Comparison of ENCODE assay signal across 26 mouse cellular contexts in the genomic region with DNA sequence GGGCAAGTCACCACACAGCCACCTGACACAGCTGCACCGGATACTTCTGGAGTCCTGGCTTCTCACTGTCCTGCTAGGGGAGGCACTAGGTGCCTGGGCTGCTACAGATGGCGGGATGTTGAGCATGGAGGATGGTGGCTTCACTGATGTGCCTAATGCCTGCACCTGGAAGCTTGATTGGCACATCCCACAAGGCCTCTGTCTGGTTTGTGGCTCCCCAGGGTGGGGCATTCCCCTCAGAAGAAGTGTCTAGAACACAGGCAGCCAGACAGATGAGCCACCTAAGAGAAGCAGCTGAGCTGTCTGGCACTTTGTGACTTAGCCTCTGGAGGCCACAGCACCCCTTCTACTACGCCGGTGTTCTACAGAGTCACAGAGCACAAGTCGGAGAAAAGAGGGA. TPM values are rescaled to one million over a fixed set of nuclear protein-coding genes. Genes with fewer than 3 reads are reported as not detected.
DNase-seq lines count a peak whose midpoint lies in the region; ATAC-seq lines count a peak whose summit lies in the region.
"Had no signal": no experiment of that assay in that cellular context is flagged by ENCODE, and none has a peak within 500 bp of the region (broad histone marks: within the 10 kb centered on the region; RNA-seq: fewer than 3 reads in every experiment).

No protein-coding gene starts in this region.

- ATAC-seq in CD4-positive, CD25-positive, alpha-beta regulatory T cell, adult 4 months: peak; percentile 33
- no peak for ATAC-seq in monocyte, adult 5-6 weeks (replicated peaks; ENCODE audit: insufficient number of reproducible peaks, low FRiP score, low TSS enrichment, poor library complexity, severe bottlenecking)
- ATAC-seq: forebrain, embryonic 15.5 days; intestine, embryonic 15.5 days; lung, postnatal 0 days had no signal

- DNase-seq in CD4-positive helper T cell, adult 2 months (ENCODE audit: low read depth, low spot score): peak; percentile 78
- peak; percentile 68 for DNase-seq in naive thymus-derived CD4-positive, alpha-beta T cell, adult 2 months (ENCODE audit: low read depth)
- DNase-seq in thymus, postnatal 14 days: peak; percentile 75
- no peak for DNase-seq in gastrocnemius, postnatal 10 days
- DNase-seq in embryo, embryonic 11 days: no peak
- DNase-seq: adrenal gland, postnatal 36 days; B cell, adult 2 months; cerebellum, postnatal 14 days; kidney, postnatal 25 days; right cerebral cortex, postnatal 25 days had no signal

RNA-seq across cellular contexts. Expression of gene Cd2, which starts 9.5 kb away (rescaled TPM):
- 1,000 to 10,000 TPM; 1,558 to 1,756 TPM for polyA plus RNA-seq in CD4-positive, CD25-positive, alpha-beta regulatory T cell, adult 4 months (2017; shearing (Covaris generic))
- 271 to 498 TPM (median 274 TPM) in 3 replicates for total RNA-seq in monocyte, adult 5-6 weeks (2017)
- under 1 TPM in 1 of 2 experiments, not detected in 1; 0.23 TPM for total RNA-seq in gastrocnemius, postnatal 10 days (2021)
- total RNA-seq: gastrocnemius, adult 8-10 months; granulocyte monocyte progenitor cell, adult 5-6 weeks; layer of hippocampus, adult 2 months; layer of hippocampus, postnatal 25 days had no signal
- polyA plus RNA-seq: embryonic facial prominence, embryonic 14.5 days; hindbrain, embryonic 14.5 days; kidney, embryonic 14.5 days; limb, embryonic 11.5 days; midbrain, embryonic 11.5 days; neural tube, embryonic 12.5 days; stomach, embryonic 14.5 days had no signal

Comparison
In these comparisons a context has a peak if more than half of its experiments do, and no peak if none do; other contexts are left out.
1. DNase-seq: peak in CD4-positive helper T cell, adult 2 months (single experiment), naive thymus-derived CD4-positive, alpha-beta T cell, adult 2 months (single experiment) and thymus, postnatal 14 days (single experiment); none in gastrocnemius, postnatal 10 days (single experiment) and embryo, embryonic 11 days (single experiment).
2. RNA of gene Cd2, which starts 9.5 kb away (total RNA-seq): 271 to 498 TPM in monocyte, adult 5-6 weeks; 0.23 TPM in gastrocnemius, postnatal 10 days; every median in the first group is over 100 times any median in the second.